Mouse (Mus musculus) natural killer cell, adult 2 months (primary cell): ENCODE results near the gene Stambpl1.

ENCODE experiments used
- DNase-seq, 2 experiments: peaks; one replicate each; pipeline ENCODE4 v3.0.0; 2022; ENCODE audit warnings: low spot score in 2 of 2

The Stambpl1 gene

GRCm38 (mm10) chr19:34237746-34238145, 45.7 kb downstream of the Stambpl1 start:
- no peak for DNase-seq

DNA sequence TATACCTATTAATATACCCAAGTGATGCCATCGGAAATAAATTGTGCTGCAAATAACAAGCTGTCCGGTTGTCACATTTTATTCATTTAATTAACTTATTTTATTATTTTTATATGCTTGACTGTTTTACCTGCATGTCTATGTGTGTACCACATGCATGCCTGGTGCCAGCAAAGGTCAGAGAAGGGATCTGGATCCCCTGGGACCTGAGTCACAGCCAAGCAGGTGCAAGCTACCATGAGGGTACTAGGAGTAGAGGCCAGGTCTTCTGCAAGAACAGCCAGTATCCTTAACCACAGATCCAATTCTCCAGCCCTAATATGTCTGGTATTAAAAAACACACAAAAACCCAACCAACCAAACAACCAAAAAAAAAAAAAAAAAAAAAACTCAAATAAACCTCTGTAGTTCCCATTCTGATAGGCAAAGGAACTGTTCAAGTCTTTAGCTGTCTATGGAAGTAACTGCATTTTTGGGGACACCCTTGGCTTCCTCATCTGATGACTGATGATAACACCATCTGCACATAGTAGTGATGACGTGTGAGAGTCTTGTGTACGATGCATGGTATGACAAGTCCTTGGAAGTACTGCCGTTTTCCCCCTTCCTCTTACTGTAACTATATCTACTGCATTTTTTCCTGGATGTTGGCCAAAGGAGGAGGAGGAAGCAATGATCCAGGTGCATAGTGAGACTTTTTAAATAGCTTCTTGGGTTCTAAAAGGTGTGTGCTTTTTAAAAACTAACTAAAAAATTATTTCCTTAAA, 48.4 kb downstream of the Stambpl1 start:
- DNase-seq = no peak

DNA sequence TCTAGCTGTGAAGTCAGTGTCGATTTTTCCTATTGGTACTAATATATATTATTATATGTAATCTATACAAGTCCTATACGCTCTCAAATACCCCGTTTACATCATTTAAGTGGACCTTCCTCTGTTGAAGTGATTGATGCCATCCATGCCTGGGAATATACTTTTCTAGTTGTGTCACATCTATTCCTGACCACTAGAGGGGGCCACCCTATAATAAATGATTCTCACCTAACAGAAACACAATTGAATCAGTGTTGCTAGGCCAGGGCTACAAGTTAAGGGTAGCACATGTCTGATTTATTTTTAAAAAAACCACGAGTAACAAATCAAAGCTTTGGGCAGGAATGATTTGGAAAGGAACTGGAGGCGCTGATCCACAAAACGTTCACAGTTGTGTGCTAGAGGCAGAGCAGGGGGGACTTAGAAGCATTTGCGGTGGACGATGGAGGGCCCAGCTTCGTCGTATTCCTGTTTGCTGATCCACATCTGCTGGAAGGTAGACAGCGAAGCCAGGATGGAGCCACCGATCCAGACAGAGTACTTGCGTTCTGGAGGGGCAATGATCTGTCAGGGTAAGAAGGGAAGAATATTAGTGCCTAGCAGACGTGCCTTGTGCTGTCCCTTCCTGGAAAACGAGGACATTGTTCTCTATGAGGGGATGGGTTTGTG, 49.4 kb downstream of the Stambpl1 start:
- peak in 1 of 2 experiments; percentile 23 for DNase-seq

DNA sequence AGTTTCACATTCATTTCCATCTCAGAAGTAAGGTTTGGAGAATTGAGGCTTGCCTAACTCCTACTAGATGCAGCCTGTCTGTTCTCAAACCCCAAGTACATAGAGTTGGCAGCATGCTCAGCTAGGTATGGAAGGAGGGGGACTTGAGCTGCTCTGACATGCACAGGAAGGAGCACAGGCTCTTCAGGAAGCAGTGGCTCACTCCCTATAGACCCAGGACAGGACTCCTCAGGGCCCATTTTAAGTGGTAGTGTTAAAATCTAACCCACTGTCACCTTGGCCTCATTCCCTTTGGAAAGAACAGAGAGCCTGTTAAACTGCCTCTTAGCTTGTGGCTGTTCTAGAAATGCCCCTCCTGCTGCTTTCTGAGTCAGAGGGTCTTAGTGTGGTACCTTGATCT, 50.9 kb downstream of the Stambpl1 start:
- DNase-seq = no peak

DNA sequence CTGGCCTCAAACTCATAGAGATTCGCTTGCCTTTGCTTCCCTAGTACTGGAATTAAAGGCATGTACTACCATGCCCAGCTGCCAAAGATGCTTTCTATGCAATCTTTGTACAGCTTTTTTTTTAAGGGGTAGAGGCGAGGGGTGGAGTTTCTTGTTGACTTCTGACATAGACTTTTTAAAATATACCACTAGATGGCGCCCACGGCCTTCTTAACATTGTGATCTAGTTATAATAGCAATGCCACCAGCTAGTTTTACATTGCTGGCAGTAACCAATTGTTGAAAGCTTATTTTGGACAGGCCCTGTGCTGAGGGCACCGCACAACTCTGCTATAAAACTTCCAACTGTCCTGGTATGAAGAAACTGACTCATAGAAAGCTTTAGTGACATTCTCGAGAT, 52.0 kb downstream of the Stambpl1 start:
- peak; percentile 41 to 64 for DNase-seq

DNA sequence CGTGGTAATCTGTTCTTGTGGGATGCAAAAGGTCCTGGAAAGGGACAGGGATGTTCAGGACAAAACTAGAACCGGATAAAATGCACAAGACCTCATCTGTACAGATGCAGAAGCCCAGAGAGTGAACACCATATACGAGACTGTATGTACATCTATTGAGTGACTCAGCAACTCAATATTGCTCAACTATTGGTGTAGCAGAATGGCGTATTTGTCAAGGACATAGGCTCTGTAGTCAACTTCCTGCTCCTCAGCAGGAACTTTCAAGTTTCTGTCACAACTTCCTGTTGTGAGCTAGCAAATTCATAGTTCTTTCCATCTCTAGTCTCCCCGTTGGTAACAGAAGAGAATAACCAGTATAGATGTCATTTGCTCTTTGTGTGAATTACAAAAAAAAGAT, 56.5 kb downstream of the Stambpl1 start:
- DNase-seq = no peak

GRCm38 (mm10) chr19:34250621-34251020, 58.6 kb downstream of the Stambpl1 start:
- DNase-seq = no peak

DNA sequence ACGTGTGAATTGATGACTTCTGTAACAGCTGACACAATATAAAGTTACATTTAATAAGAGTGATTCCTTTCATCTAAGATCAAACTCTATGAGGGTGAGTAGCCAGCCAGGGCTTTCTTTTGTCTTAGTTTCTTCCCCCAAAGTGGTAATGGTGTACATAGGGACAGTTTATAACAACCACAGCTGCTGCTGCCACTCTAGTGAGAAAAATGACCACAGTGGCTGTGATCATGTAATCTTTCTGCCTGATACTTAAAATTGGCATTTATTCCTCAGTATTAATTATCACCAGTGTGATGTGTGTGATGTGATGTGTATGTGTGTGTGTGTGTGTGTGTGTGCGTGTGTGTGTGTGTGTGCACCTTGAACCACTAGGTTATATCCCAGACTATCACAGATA, 59.9 kb downstream of the Stambpl1 start:
- DNase-seq = no peak

DNA sequence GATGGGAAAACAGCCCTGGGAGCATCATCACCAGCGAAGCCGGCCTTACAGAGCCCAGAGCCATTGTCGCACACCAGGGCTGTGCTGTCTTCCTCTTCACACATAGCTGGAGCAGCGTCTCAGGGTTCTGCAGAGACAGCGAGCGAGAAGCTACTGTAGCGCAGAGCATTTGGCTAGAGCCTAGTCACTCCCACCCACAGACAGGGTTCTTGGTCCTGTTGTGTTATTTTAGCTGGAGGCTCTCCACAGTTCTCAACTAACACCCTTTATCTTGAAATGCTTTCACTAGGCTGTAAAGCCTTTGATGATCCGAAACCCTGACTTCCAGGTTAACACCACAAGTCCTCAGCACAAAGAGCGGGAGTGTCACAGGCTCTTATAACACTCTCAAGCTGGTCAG, 60.4 kb downstream of the Stambpl1 start:
- DNase-seq = no peak

DNA sequence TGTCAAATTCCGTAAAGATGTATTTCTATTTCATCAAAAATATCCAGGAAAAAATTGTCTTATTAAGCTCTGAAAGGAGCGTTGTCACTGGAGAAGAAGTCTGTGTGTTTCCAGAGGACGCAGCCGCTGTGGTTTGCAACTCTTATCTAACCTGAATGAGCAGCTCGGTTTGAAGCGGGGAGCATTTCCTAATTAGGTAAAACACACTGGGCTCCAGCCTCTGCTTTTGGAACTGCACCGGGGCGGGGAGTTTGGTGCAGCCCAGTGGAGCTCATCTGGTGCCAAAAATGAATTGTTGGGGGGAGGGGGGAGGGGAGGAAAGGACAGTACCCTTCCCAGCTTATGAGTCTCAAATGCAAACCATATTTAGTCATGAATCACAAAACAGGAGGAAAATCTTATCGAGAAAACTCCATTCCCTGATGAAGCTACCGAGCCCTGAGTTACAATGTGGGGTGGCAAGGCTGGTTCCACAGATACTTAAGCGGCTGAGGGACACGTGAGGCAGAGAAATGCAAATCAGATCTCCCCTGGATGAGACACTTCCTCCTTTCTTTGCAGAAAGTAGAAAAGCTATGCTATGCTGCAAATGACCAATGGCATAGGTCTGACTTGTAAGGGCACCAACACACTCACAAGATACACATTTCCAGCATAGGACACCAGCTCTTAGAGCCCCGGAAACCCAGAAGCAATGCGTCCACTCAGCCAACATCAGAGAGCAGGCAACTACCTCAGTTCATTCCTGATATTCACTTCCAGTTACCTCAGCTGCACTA, 62.3 kb downstream of the Stambpl1 start:
- DNase-seq = peak in 1 of 2 experiments; percentile 57

- no peak for DNase-seq
Observed at GRCm38 (mm10) chr19:34254880-34255681, 63.1 kb downstream of the Stambpl1 start, which contains the start of gene Acta2. Acta2 (minus strand) TSS chr19:34255590.

DNA sequence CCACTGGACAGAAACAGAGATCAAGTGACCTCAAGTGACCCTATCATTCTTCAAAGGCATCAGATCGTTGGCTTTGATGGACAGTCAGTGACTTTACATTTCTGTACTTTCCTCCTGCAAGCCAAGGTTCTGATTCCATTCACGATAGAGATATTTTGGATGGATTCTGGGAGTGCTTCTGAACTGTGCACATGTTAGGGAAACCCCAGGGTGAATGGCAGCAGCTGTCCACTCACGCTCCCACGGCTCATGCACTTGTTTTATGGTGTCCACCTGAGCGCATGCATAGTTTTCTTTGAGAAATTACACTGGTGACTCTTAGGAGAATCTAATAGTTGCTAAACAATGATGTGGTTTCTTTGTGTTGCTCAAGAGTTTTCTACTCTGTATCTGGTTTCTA, 64.1 kb downstream of the Stambpl1 start:
- no peak for DNase-seq

DNA sequence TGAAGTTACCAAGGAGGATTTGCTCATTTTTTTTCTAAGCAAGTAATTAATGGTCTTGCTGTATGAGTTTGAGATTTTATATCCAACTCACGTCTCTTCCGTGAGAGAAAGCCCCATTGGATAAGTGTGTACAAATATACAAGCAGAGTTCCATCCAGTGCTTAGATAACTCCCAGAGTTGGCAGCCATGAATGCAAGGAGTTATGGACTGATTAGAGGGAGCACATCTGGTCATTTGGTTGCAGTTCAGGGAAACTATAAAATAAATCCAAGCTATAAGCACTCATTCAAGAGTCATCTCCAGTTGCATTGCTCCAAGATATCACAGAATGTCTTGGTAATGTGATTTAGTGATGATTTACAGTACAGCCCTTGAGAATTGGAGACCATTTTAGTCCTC, 64.9 kb downstream of the Stambpl1 start:
- no peak for DNase-seq

DNA sequence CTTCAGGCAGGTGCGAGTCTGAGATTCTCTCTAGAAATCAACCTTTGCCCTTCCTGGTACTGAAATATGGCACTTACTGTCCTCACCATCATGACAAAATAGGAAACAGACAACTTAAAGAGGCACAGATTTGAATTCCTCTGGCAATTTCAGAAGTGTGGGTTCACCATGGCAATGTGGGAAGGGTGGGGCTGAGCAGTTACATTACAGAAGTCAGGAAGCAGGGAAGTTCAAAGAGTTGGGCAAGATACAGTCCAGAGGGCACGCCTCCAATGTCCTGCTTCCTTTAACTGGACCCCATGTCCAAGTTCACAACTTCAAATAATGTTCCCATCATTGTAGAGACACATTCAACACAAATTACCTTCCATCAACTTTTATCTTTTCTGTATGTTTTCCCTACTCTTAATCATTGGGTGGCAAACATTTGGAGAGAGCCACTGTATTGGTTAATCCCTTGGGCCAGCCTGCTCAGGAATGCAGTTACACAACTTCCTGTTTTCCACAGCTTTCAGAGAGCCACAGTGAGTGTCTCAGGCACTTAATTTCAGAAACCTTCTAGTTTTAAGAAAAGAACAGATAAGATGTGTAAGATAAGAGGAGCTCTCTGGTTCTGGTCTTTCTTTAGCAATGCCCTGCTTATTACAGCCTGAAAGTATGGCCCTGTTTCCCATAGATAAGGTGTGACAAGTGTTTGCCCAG, 70.4 kb downstream of the Stambpl1 start:
- DNase-seq = no peak

DNA sequence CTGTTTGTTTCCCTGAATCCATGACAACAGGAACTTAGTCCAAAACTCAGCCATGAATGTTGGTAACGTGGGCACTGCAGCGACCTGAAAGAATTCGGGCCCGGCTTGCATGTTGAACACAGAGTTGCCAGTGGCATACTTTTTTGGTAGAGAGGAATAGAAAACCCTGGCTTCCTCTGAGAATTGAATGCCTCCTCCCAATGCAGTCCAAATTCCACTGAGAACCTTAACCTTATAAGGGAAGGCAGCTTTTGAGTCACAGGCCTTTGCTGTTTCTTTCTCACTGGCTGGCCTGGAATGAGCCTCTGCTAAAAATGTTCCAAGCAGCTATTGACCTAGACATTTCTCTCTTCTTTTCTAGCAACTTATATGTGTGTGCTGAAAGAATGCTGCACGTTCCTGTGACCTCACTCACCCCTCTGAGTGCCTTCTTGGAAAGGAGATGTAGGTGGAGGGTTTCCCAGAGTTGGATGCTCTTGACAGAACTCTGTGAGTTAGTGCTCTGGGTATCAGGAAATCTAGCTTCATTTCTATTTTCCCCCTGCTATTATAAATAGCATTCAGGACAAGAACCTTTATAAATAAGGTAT, 73.7 kb downstream of the Stambpl1 start:
- no peak for DNase-seq

DNA sequence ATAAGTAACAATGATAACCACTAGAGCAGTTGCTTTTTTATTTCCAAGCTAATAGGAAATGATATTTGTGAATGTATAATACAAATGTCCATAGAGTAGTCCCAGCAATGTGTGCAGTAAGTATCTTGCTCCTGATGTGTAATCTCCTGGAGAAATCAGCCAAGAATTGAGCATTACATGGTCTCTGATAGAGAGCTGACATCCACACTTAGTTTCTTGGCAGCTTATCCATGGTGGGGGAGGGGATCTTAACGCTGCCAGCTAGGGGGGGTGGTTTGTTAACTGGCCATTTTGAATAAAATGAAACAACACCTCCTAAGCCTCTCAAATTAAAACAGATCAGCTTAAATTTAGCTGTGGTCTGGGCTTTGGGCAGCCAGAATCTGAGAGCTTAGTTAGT, 77.0 kb downstream of the Stambpl1 start:
- no peak for DNase-seq

DNA sequence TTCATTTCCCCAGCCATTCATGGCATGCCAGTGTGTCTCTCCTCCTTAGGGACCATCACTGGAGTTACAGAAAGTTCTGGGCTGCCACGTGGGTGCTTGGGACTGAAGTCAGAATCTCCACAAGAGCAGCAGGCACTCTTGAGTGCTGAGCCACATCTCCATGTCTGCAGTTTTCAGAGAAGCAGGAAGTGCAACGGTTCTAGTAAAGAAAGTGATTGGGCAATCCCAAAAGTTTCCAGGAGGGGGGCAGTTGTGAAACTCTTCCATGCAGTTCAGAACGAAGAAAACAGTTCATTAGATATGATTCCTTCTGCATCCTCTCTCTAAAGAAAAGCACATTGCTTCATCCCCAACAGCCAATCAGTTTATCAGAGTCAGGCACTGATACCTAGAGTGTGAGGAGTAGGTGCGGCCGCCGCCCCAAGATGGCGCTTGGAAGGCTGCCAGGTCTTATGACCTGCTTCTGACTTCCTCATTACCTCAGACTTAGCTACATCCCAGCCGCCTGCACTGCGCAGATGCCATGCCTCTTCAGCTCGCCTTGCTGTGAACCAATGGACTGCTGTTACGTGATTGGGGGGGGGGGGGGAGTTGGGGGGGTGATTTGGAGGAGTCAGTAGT, 78.2 kb downstream of the Stambpl1 start:
- DNase-seq = peak; percentile 15 to 47

DNA sequence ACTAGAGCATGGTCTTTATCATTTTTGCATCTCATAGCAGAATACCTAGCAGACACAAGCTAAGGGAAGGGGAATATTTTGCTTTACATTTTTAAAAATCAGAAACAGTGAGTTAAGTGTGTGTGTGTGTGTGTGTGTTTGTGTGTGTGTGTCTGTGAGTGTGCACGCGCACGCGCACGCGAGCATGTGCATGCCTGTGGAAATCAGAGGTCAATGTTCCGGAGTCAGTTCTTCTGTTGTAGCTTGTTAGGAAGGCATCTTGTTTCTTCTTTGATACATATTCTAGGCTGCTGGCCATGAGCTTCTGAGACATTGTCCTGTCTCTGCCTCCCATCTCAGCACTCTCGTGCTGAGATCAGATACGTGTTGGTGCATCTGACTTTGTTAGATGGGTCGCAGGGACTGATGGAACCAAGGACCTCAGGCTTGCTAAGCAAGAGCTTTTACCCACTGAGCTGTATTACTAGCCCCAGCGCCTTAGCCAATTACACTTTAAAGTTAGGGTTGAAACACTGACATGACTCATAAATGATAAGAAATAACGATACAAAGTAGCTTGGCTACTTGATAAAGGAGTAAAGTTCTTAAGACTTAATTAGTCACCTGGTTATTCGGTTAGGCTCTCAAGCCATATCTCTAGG, 78.9 kb downstream of the Stambpl1 start:
- no peak for DNase-seq

DNA sequence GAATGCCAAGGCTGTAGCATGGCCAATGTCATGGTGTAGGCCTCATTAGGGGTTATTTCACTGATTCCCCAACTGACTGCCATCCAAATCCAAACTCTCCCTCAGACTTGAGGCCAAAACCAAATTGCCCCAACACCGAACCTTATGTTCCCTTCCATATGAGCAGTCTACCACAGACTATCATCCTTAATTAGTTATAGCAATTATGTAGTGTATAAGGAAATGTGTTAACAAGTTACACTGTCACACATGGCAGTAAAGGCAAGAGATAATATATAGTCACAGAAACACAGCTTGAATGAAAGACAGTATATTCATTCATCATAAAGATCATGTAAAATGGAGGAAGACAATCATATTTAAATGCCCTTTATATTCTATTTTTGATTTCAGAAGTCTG, 81.0 kb downstream of the Stambpl1 start:
- no peak for DNase-seq

DNA sequence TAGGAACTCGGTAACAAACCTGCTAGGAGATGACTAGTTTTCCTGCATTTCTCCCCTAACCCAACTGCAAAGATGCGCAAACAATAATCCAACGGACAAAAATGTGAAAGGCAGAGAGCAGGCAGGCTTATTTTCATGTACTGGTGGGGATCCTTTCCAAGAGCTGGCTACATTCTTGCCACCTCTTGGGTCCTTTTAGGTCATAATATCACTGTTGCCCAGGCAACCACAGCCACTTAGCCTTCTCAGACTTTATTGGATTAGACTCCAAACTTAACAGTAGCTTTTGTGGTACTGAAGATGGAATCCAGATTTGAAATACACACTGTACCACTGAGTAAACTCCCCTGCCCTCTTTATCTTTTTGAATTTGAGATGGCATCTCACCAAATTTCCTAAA, 86.0 kb downstream of the Stambpl1 start:
- DNase-seq = no peak
